Mouse (Mus musculus): ENCODE measurements at regions not wholly inside any gene's neighbourhood (a gene's known extent, or its start where the extent isn't known, plus 50 kb on each side); places are given as distances from the start of the nearest gene placed in this dataset.

- Histone ChIP-seq H3K27me3 (no peaks in the 10 kb centered on the region), H3K9ac (replicated peaks) (no peak overlapping the region), H3K4me2 (replicated peaks) (no peak overlapping the region), H3K36me3 (no peaks in the 10 kb centered on the region), H3K4me1 (0 out of 2 replicates have a peak, but pooled peaks cover 6% of the 10 kb centered on the region), H3K9me3 (no peaks in the 10 kb centered on the region), H3K4me3 (no peak overlapping the region), H3K27ac (replicated peaks) (no peak overlapping the region)
- WGBS, result 14% methylated on average over 2 of the region's 2 CpGs
- 0 out of 2 replicates have a peak, but pooled peaks have one; percentile 53 for ATAC-seq (replicated peaks)
Measured at GRCm38 (mm10) chr2:107785521-107785920, 495.1 kb downstream of the Kcna4 start.

GRCm38 (mm10) chr2:107796930-107797329 is 506.5 kb downstream of the Kcna4 start:
- Histone ChIP-seq H3K9me3 (no peaks in the 10 kb centered on the region), H3K4me1 (no peaks in the 10 kb centered on the region), H3K4me3 (no peak overlapping the region), H3K36me3 (no peaks in the 10 kb centered on the region), H3K9ac (replicated peaks) (no peak overlapping the region), H3K4me2 (replicated peaks) (no peak overlapping the region), H3K27ac (replicated peaks) (no peak overlapping the region), H3K27me3 (no peaks in the 10 kb centered on the region)
- WGBS, result 57% methylated on average over 1 of the region's 1 CpGs
- ATAC-seq (replicated peaks), result no peak

GRCm38 (mm10) chr2:107813206-107813605 is 522.8 kb downstream of the Kcna4 start:
- H3K4me2 ChIP-seq (replicated peaks), result no peak overlapping the region
- H3K4me1 ChIP-seq, result no peaks in the 10 kb centered on the region
- H3K9ac ChIP-seq (replicated peaks), result no peak overlapping the region
- no peaks in the 10 kb centered on the region for H3K27me3 ChIP-seq
- no peak overlapping the region for H3K27ac ChIP-seq (replicated peaks)
- H3K4me3 ChIP-seq, result no peak overlapping the region
- WGBS, result 13% methylated on average over 3 of the region's 3 CpGs
- H3K36me3 ChIP-seq, result no peaks in the 10 kb centered on the region
- no peak for ATAC-seq (replicated peaks)
- no peaks in the 10 kb centered on the region for H3K9me3 ChIP-seq

- 16% methylated on average over 1 of the region's 1 CpGs for WGBS
- Histone ChIP-seq H3K9ac (replicated peaks) (no peak overlapping the region), H3K27me3 (no peaks in the 10 kb centered on the region), H3K4me2 (replicated peaks) (no peak overlapping the region), H3K36me3 (no peaks in the 10 kb centered on the region), H3K4me3 (no peak overlapping the region), H3K4me1 (no peaks in the 10 kb centered on the region), H3K9me3 (no peaks in the 10 kb centered on the region), H3K27ac (replicated peaks) (0 out of 2 replicates have a peak overlapping the region, but pooled peaks have one; percentile 5)
- no peak for ATAC-seq (replicated peaks)
Measured at GRCm38 (mm10) chr2:107813992-107814391, 523.6 kb downstream of the Kcna4 start.
